Mouse (Mus musculus) cerebellum, adult 2 months (tissue): ENCODE results near the gene Slc15a1. TPM values are rescaled to one million over a fixed set of nuclear protein-coding genes. Genes with fewer than 3 reads are reported as not detected.

Experiments used
- DNase-seq, 2 experiments: peaks; one replicate each; pipeline ENCODE4 v3.0.0; 2021
- H3K27ac ChIP-seq: fragments of 200-500 bp; 2 replicates; pipeline ENCODE4 v1.5.1; 2012; ENCODE audit warnings: low read length, control low read depth, inconsistent platforms; ENCODE audit not compliant: insufficient read depth
- H3K27me3 ChIP-seq: fragments of 200-500 bp; 2 replicates; pipeline ENCODE4 v1.6.1; 2012; ENCODE audit warnings: inconsistent platforms, mild to moderate bottlenecking, low read length, moderate library complexity; ENCODE audit not compliant: control insufficient read depth, insufficient read depth
- H3K4me1 ChIP-seq: fragments of 200-500 bp; 2 replicates; pipeline ENCODE4 v1.6.1; 2011; ENCODE audit warnings: low read length; ENCODE audit not compliant: control insufficient read depth, insufficient read depth
- H3K4me3 ChIP-seq: fragments of 200-500 bp; replicated peaks from 2 replicates; pipeline ENCODE3; 2011; ENCODE audit warnings: mild to moderate bottlenecking, low read depth, low read length, control low read depth; ENCODE audit not compliant: insufficient read depth
- CTCF ChIP-seq: fragments of 200-500 bp; IDR thresholded peaks from 2 replicates; pipeline ENCODE4 v1.5.1; 2011; ENCODE audit warnings: low read depth, mild to moderate bottlenecking, control low read depth, low read length, moderate library complexity, borderline replicate concordance; ENCODE audit not compliant: insufficient read depth
- POLR2A ChIP-seq: fragments of 200-500 bp; IDR thresholded peaks from 2 replicates; pipeline ENCODE4 v1.6.1; 2011; ENCODE audit warnings: low read length, control low read depth, borderline replicate concordance; ENCODE audit not compliant: insufficient read depth
- WGBS: fragments of 180-500 bp; shearing (Covaris S2); methylation state at CpG from one replicate; pipeline ENCODE4 v1.1.7; 2018; 5-methylcytosine and 5-hydroxymethylcytosine counted together
- polyA plus RNA-seq: library from polyadenylated mRNA; depleted of rRNA; stranded (reverse); fragments of >200 nt; gene quantifications from 2 replicates; pipeline ENCODE4 v1.2.3, GENCODE M21; 2012

Slc15a1 gene
- polyA plus RNA-seq, 1 experiment = not detected

DNA sequence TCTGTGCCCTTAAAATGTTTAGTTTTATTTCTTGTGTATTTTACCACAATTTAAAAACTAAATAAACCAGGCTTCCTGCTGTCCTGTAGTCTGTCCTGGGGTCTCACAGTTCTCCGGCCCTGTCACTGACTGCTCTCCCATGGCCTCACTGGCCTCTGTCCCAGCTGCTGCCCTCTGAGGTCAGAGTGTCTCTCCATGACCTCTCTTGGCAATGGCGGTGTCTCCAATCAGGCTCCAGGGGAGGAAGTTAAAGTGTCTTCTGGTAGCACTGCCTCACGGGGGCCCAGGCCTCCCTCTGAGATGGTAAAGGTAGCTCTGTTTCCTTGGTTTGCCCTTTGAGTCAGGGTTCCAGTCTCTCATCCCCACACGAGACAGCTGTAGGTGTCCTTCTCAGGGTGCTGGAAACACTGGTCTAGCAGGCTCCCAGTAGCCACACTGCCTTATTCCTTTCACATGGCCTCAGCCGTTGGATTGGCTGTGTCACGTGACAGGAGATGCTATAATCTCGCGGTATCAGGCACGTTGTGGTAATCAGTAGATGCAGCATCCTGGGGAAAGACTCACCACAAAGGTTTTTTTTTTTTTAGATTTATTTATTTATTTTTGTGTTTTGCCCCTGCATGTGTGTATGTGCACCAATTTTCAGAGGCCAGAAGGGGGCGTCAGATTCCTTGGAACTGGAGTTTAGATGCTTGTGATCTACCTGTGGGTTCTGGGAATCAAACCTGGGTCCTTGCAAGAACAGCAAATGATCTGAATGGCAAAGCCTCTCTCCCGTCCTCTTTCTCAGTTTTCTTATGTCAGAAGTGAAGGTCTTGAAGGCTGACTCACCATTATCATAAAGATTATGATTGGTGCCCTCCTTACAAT lies 48.4 kb downstream of the Slc15a1 start:
- H3K27ac ChIP-seq = no peak overlapping the region
- no peaks in the 10 kb centered on the region for H3K4me1 ChIP-seq
- H3K4me3 ChIP-seq = no peak overlapping the region
- no peaks in the 10 kb centered on the region for H3K27me3 ChIP-seq
- no peak for DNase-seq
- no peak for TF ChIP-seq CTCF
- no peak for TF ChIP-seq POLR2A
- 85% methylated on average over 11 of the region's 11 CpGs for WGBS

DNA sequence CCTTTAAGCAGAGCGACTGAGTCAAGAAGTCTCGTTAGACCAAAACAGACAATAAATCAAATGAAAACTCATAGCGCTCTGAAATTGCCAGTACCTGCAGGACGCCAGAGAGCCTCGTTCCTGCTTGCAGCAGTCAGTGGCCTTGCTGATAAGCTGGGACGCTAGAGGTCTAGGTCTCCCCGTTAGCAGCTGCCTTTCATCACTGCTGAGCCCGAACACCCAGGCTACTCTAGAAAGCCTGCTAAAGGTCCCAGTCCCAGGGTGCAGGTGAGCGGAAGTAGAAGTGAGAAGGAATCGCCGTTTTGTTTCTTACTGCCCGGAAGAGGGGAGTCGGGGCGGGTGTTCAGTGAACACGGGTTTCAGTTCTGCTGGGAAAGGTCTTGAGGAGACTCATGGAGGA lies 49.1 kb downstream of the Slc15a1 start:
- no peak for DNase-seq
- WGBS = 91% methylated on average over 15 of the region's 15 CpGs
- no peaks in the 10 kb centered on the region for H3K27me3 ChIP-seq

DNA sequence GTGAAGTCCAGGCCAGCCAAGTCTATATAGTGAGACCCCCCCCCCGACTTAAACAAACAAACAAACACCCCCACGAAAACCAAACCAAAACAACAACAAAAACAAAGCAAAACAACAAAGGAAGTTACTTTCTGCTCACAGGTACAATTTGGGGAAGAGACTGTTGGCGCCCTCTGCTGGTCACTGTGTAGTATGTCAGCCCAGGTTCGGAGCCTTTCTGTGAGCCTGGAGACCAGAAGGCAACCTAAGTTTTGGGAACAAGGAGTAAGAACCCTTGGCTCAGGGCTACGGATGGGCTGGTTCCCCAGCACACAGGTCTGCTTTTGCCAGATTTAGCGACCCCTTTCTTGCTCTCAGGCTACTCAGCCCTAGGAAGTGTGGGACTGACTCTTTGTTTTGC lies 49.5 kb downstream of the Slc15a1 start:
- no peaks in the 10 kb centered on the region for H3K27me3 ChIP-seq
- no peaks in the 10 kb centered on the region for H3K4me1 ChIP-seq
- H3K27ac ChIP-seq = no peak overlapping the region
- peak; percentile 31 to 55 for DNase-seq
- 6% methylated on average over 6 of the region's 6 CpGs for WGBS
- peak; percentile 86 for TF ChIP-seq CTCF
- TF ChIP-seq POLR2A = no peak
- no peak overlapping the region for H3K4me3 ChIP-seq

More for the DNA sequence above, 49.1 kb downstream of the Slc15a1 start:
- Histone ChIP-seq H3K27ac (no peak overlapping the region), H3K4me1 (no peaks in the 10 kb centered on the region), H3K4me3 (no peak overlapping the region)
- no peak for TF ChIP-seq POLR2A
- TF ChIP-seq CTCF = no peak

DNA sequence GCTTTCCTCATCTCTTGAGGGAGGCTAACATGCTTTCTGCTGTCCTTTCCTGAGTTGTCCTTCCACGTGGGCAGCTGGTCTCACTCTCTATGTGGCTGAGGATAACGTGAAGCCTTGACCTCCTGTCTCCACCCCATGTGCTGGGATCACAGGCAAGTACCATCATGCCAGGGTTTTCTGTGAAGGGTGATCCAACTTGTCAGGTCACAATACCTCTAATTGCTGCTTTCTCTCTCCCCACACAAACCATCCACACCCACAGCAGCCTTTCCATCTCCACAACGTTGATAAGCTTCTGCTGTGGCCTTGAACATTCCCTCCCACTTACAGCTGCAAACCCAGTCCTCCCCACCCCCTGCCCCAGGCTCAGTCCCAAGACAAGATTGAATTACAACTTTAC lies 51.9 kb downstream of the Slc15a1 start:
- Histone ChIP-seq H3K4me1 (no peaks in the 10 kb centered on the region), H3K27ac (no peak overlapping the region), H3K4me3 (no peak overlapping the region), H3K27me3 (no peaks in the 10 kb centered on the region)
- 73% methylated on average over 3 of the region's 3 CpGs for WGBS
- DNase-seq = no peak
- TF ChIP-seq CTCF = no peak
- no peak for TF ChIP-seq POLR2A

DNA sequence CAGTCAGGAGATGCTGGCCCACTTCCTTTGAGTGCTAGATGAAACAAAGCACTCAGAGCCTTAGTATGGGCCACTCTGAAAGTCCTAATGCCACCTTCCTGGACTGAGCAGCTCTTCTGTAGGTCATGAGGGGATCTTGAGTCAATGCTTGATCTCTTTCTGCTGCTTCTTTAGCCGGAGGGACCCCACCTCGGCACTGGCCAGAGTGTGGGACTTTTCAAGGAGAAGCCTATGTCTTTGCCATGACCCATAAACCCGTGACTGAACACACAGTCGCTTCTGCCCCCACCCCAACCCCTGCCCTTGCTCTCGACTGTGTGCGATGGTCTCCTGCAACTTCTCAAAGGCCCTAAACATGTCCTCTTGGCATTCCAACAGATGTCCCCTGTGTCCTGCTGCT lies 52.8 kb downstream of the Slc15a1 start:
- DNase-seq = no peak
- no peak overlapping the region for H3K27ac ChIP-seq
- WGBS = 82% methylated on average over 6 of the region's 6 CpGs
- H3K27me3 ChIP-seq = no peaks in the 10 kb centered on the region
- H3K4me3 ChIP-seq = no peak overlapping the region
- TF ChIP-seq CTCF (no peak), POLR2A (no peak)
- no peaks in the 10 kb centered on the region for H3K4me1 ChIP-seq

DNA sequence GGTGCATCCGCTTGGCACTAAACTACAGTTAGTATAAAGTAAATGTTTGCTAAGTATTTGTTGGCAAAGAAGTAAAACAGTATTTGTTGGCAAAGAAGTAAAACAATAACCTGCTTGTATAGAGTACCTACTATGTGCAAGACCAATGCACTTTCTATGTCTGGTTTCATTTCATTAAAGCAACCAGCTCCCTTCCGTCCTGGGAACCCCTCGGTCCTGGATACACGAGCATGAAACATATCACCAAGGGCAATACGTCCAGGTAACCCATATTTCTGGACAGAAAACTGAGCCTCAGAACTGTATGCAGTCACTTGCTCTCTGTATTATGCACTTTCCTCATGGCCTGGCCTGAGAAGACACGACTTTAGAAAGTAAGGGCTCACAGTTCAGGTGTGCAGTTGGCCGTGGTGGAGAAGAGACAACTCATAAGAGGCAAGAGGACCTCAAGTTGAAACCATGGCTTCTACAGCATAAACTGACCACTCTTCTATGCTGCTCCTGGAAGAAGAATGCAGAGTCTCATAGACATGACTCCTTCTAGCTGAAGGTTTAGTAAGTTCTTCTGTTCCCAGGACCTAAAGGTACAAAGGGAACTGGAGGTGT lies 53.5 kb downstream of the Slc15a1 start:
- no peaks in the 10 kb centered on the region for H3K27me3 ChIP-seq
- H3K4me1 ChIP-seq = no peaks in the 10 kb centered on the region
- no peak overlapping the region for H3K27ac ChIP-seq
- TF ChIP-seq POLR2A (no peak), CTCF (no peak)
- DNase-seq = no peak
- H3K4me3 ChIP-seq = no peak overlapping the region
- WGBS = 63% methylated on average over 7 of the region's 7 CpGs

DNA sequence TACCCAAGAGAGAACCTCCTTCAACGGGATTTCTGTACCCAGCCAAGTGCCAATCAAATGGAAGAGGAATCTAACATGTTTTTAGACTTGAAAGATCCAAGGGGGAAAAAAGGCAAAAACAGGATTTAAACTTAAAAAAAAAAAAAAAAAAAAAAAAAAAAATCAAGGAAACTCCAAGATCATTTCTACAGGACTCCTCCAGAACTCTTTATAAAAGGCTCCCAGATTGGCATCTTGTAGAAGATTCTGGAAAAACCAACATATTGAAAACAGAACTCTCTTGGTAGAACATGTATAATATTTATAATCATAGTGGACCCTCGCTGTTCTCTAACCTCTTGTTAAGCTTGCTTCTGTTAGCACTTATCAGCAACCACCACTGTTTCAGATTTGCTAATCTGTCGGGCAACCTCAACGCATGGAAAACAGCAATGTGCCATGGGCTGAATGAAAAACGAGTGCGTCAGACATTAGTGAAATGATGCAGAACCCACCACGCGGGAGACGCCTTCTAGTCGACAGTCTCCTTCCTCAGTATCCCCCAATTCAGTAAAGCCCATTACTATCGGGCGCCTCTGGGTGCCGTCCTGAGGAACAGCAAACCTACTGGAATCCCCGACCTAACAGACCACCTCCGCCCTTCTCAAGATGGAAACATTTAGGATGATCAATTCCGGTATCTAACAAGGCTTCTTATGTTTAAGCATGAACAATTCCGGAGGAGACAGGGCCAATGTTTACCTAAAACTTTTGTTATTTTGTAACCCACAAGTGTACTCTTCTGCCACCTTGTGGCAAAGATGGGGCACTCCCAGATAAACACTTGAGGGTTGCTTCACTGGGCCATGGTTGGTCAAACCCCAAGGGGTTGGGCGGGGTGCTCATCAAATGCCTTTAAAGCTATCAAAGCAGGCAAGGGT lies 54.3 kb downstream of the Slc15a1 start:
- peak; percentile 31 to 49 for DNase-seq
- WGBS = 20% methylated on average over 18 of the region's 18 CpGs
- Histone ChIP-seq H3K27me3 (no peaks in the 10 kb centered on the region), H3K4me1 (no peaks in the 10 kb centered on the region), H3K27ac (no peak overlapping the region), H3K4me3 (no peak overlapping the region)
- TF ChIP-seq CTCF (peak; percentile 61; the same call in 1 of the 2 replicates), POLR2A (no peak)

DNA sequence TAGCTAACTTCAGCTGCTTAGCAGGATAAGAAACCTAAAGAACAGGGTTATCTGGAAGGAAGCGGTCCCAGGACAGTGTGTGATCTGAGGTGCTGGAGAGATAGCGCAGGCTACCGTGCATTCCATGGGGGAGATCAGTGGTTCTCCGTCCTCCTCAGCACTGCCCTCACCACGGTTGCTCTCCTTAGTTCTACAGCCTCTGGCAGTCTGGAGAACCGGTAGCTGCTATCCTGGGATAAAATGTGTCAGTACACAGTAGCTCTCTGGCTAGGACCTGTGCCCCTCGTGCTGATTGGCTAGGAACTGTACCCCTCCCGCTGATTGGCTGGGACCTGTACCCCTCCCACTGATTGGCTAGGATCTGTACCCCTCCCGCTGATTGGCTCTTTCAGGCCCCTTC lies 58.1 kb downstream of the Slc15a1 start:
- no peaks in the 10 kb centered on the region for H3K4me1 ChIP-seq
- no peak for TF ChIP-seq POLR2A
- peak overlapping the region; percentile 27 for H3K4me3 ChIP-seq
- H3K27me3 ChIP-seq = no peaks in the 10 kb centered on the region; the same call in 1 of the 2 replicates
- no peak overlapping the region for H3K27ac ChIP-seq
- WGBS = 24% methylated on average over 9 of the region's 9 CpGs
- peak; percentile 18 to 42 for DNase-seq
